Mouse (Mus musculus) heart, adult 10 weeks (tissue): Measurements from ENCODE around the gene Tmem28. TPM values are rescaled to one million over a fixed set of nuclear protein-coding genes. Genes with fewer than 3 reads are reported as not detected.

Experiments used
- polyA plus RNA-seq: library from polyadenylated mRNA; stranded (reverse); fragments of 350-450 nt; fragmentation: Illumina TruSeq; extraction: RNeasy Lipid Tissue Mini Kit (QIAGEN cat#74804); gene quantifications from one replicate; pipeline ENCODE4 v1.2.3, GENCODE M21; 2014; ENCODE audit warnings: low read depth, low replicate concordance

Tmem28 gene
- polyA plus RNA-seq = not detected

DNA sequence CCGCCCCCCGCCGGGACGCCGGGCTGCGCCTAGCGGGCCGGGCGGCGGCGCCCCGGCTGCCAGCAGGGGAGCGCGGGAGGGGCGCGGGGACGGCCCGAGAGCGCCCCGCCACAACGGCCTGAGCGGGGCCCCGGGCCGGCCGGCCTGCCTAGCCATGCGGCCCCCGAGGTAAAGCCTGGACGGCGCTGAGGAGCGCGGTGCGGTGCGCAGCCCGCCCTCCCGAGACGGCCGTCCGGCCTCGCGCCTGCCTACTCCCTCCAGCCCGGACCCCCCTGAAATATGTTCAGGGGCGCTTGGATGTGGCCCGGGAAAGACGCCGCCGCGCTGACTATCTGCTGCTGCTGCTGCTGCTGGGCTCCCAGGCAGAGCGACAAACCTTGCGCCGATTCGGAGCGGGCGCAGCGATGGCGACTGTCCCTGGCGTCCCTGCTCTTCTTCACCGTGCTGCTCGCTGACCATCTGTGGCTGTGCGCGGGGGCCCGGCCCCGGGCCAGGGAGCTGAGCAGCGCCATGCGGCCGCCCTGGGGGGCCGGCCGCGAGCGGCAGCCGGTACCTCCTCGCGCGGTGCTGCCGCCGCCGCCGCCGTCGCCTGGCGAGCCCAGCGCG lies at the start of gene Tmem28:
TSS of gene Tmem28 (plus strand) at position 232 of the 606 bp plus-strand sequence.

Other genes starting within 250 kb of the Tmem28 start
- gene Eda, start 154.6 kb downstream of the Tmem28 start, polyA plus RNA-seq = 2.2 TPM